In genomic region chr2:102449630-102450247, GRCm38 (mm10) we compare ENCODE assay signal across 8 mouse cellular contexts. TPM values are rescaled to one million over a fixed set of nuclear protein-coding genes. Genes with fewer than 3 reads are reported as not detected.
DNase-seq lines count a peak whose midpoint lies in the region; ATAC-seq and TF ChIP-seq lines count a peak whose summit lies in the region.

No protein-coding gene starts in this region.

- peak overlapping the region; percentile 90; the same call in 1 of the 2 replicates for H3K9ac ChIP-seq in kidney, embryonic 14.5 days (ENCODE audit: low read depth, low read length)
- H3K9ac ChIP-seq in lung, embryonic 15.5 days = peak overlapping the region; percentile 57

- no peaks in the 10 kb centered on the region for H3K9me3 ChIP-seq in kidney, embryonic 14.5 days (ENCODE audit: control insufficient read depth, low read length)
- H3K9me3 ChIP-seq in lung, embryonic 15.5 days = no peaks in the 10 kb centered on the region

- H3K36me3 ChIP-seq in kidney, embryonic 14.5 days (ENCODE audit: control insufficient read depth, insufficient read depth, low read length) = no peaks in the 10 kb centered on the region
- H3K36me3 ChIP-seq in lung, embryonic 15.5 days = no peaks in the 10 kb centered on the region

- TF ChIP-seq POLR2A in lung, adult 2 months (IDR thresholded peaks at IDR 0.05; ENCODE audit: borderline replicate concordance, extremely low read depth, low read depth, low read length) = no peak
- TF ChIP-seq POLR2A in cortical plate, adult 2 months (IDR thresholded peaks at IDR 0.05; ENCODE audit: extremely low read depth, insufficient read depth, low read length) = no peak

- no peaks in the 10 kb centered on the region for H3K27me3 ChIP-seq in kidney, embryonic 14.5 days (ENCODE audit: control insufficient read depth, insufficient read depth, low read length)
- no peaks in the 10 kb centered on the region; the same call in 1 of the 2 replicates for H3K27me3 ChIP-seq in lung, embryonic 15.5 days

- peaks cover 7% of the 10 kb centered on the region for H3K4me1 ChIP-seq in lung, adult 2 months (ENCODE audit: control insufficient read depth, insufficient read depth, low read length)
- no peaks in the 10 kb centered on the region for H3K4me1 ChIP-seq in cortical plate, adult 2 months (ENCODE audit: control insufficient read depth, insufficient read depth, low read length)
- peaks cover 24% of the 10 kb centered on the region; the same call in 1 of the 2 replicates for H3K4me1 ChIP-seq in kidney, embryonic 14.5 days (ENCODE audit: control insufficient read depth, insufficient read depth, low read length)
- peaks cover 21% of the 10 kb centered on the region for H3K4me1 ChIP-seq in lung, embryonic 15.5 days

- DNase-seq in lung, adult 2 months = no peak
- no peak for DNase-seq in lung, adult 18-20 months
- peak; percentile 7 for DNase-seq in heart, adult 8-10 months (ENCODE audit: low spot score)
- DNase-seq in right cerebral cortex, postnatal 10 days (ENCODE audit: low spot score in 2 of 2) = peak; percentile 41 to 55
- DNase-seq in adipocyte (ENCODE audit: low spot score) = no peak

- ATAC-seq in kidney, embryonic 14.5 days (ENCODE audit: low FRiP score, low TSS enrichment) = no peak
- ATAC-seq in lung, embryonic 15.5 days (ENCODE audit: borderline replicate concordance, extremely low read depth, low FRiP score, low TSS enrichment) = no peak

- no peak for TF ChIP-seq CTCF in lung, adult 2 months (IDR thresholded peaks at IDR 0.05; ENCODE audit: insufficient read depth, low read length)
- TF ChIP-seq CTCF in cortical plate, adult 2 months (IDR thresholded peaks at IDR 0.05; ENCODE audit: extremely low read depth, insufficient read depth, low read length) = no peak

- peak overlapping the region; percentile 81 for H3K4me2 ChIP-seq in kidney, embryonic 14.5 days (replicated peaks; ENCODE audit: low read depth, low read length)
- H3K4me2 ChIP-seq in lung, embryonic 15.5 days = peak overlapping the region; percentile 97

- peak overlapping the region; percentile 19 for H3K4me3 ChIP-seq in lung, adult 2 months (replicated peaks; ENCODE audit: extremely low read depth, low read depth, low read length)
- peak overlapping the region; percentile 62 for H3K4me3 ChIP-seq in cortical plate, adult 2 months (ENCODE audit: insufficient read depth, low read length)
- H3K4me3 ChIP-seq in kidney, embryonic 14.5 days (ENCODE audit: low read length) = peak overlapping the region; percentile 77
- H3K4me3 ChIP-seq in lung, embryonic 15.5 days = peak overlapping the region; percentile 71

- H3K27ac ChIP-seq in cortical plate, adult 2 months (ENCODE audit: insufficient read depth, low read length) = peak overlapping the region; percentile 76; the same call in 1 of the 2 replicates
- peak overlapping the region; percentile 7; the same call in 1 of the 2 replicates for H3K27ac ChIP-seq in kidney, embryonic 14.5 days (ENCODE audit: low read depth, low read length)
- H3K27ac ChIP-seq in lung, embryonic 15.5 days = no peak overlapping the region

- WGBS in lung, adult 2 months = 11% methylated on average over 17 of the region's 17 CpGs
- WGBS in kidney, embryonic 14.5 days = 1% methylated on average over 17 of the region's 17 CpGs
- WGBS in lung, embryonic 15.5 days = 1% methylated on average over 17 of the region's 17 CpGs

RNA-seq across cellular contexts. Expression of gene Fjx1, which starts 2.6 kb away (rescaled TPM):
- polyA plus RNA-seq in lung, adult 2 months (2012; rRNA removed) = 6.2 and 6.6 TPM in 2 replicates
- polyA plus RNA-seq in cortical plate, adult 2 months (2012; rRNA removed) = 55.2 and 59.7 TPM in 2 replicates
- under 1 TPM; 0.25 to 0.63 (median 0.51) TPM for total RNA-seq in heart, adult 8-10 months (2022)
- 7.8 and 9.9 TPM in 2 replicates for polyA plus RNA-seq in kidney, embryonic 14.5 days (2014; fragmentation: Nextera tagmentation; extraction: Ambion mirVana)
- 5.3 and 6.6 TPM in 2 replicates for polyA plus RNA-seq in lung, embryonic 15.5 days (2015; fragmentation: Nextera tagmentation; extraction: Ambion mirVana)

RNA-seq across cellular contexts. Expression of gene Trim44, which starts 42.1 kb away (rescaled TPM):
- polyA plus RNA-seq in lung, adult 2 months (2012; rRNA removed) = 26.9 and 34.2 TPM in 2 replicates
- 117 and 123 TPM in 2 replicates for polyA plus RNA-seq in cortical plate, adult 2 months (2012; rRNA removed)
- total RNA-seq in heart, adult 8-10 months (2022) = 10 to 100 TPM; 25.6 to 29.4 (median 27.3) TPM
- 24.4 and 42.5 TPM in 2 replicates for polyA plus RNA-seq in kidney, embryonic 14.5 days (2014; fragmentation: Nextera tagmentation; extraction: Ambion mirVana)
- 25.2 and 27.8 TPM in 2 replicates for polyA plus RNA-seq in lung, embryonic 15.5 days (2015; fragmentation: Nextera tagmentation; extraction: Ambion mirVana)

Comparison
In these comparisons a context has a peak if more than half of its experiments do, and no peak if none do; other contexts are left out.
1. DNase-seq: peak in heart, adult 8-10 months (single experiment) and right cerebral cortex, postnatal 10 days (2 of 2); none in lung, adult 2 months (single experiment), lung, adult 18-20 months (0 of 2) and adipocyte (single experiment).
2. H3K4me3 ChIP-seq: peak in every context shown above with its lines; median percentile 77 in kidney, embryonic 14.5 days; 71 in lung, embryonic 15.5 days; 62 in cortical plate, adult 2 months; 19 in lung, adult 2 months.